Mouse (Mus musculus) forebrain, postnatal 0 days (tissue): Measurements from ENCODE around the gene BC005537. TPM values are rescaled to one million over a fixed set of nuclear protein-coding genes. Genes with fewer than 3 reads are reported as not detected.
A peak's percentile ranks its signal among the peaks of the same experiment; 100 is the strongest.

ENCODE experiments used
- ATAC-seq: fragments of 200-750 bp; cut with Nextera tagmentation; 2 replicates; pipeline ENCODE4 v1.8.0; 2017; ENCODE audit warnings: mild to moderate bottlenecking, moderate library complexity
- DNase-seq: peaks from one replicate; pipeline ENCODE4 v3.0.0-alpha.2; 2015
- H3K27ac ChIP-seq: fragments of 300-500 bp; sonication (generic); 2 replicates; pipeline ENCODE4 v1.5.1; 2014; ENCODE audit warnings: low read depth, mild to moderate bottlenecking, antibody characterized with exemption, low read length, moderate library complexity, mixed read lengths
- H3K27me3 ChIP-seq: fragments of 300-500 bp; sonication (generic); 2 replicates; pipeline ENCODE4 v1.6.1; 2014; ENCODE audit warnings: mild to moderate bottlenecking, low read length, mixed read lengths; ENCODE audit not compliant: insufficient read depth
- H3K36me3 ChIP-seq: fragments of 300-500 bp; sonication (generic); 2 replicates; pipeline ENCODE4 v1.6.1; 2014; ENCODE audit warnings: mild to moderate bottlenecking, moderate library complexity; ENCODE audit not compliant: insufficient read depth
- H3K4me1 ChIP-seq: fragments of 300-500 bp; sonication (generic); 2 replicates; pipeline ENCODE4 v1.6.1; 2014; ENCODE audit warnings: antibody characterized with exemption; ENCODE audit not compliant: insufficient read depth
- H3K4me2 ChIP-seq: fragments of 300-500 bp; sonication (generic); 2 replicates; pipeline ENCODE4 v1.6.1; 2014; ENCODE audit warnings: low read depth, mild to moderate bottlenecking, moderate library complexity
- H3K4me3 ChIP-seq: fragments of 300-500 bp; sonication (generic); 2 replicates; pipeline ENCODE4 v1.5.1; 2014; ENCODE audit warnings: low read depth, low read length, mixed read lengths
- H3K9ac ChIP-seq: fragments of 300-500 bp; sonication (generic); 2 replicates; pipeline ENCODE4 v1.6.1; 2014; ENCODE audit warnings: mild to moderate bottlenecking
- H3K9me3 ChIP-seq: fragments of 300-500 bp; sonication (generic); 2 replicates; pipeline ENCODE4 v1.6.1; 2016; ENCODE audit warnings: low read length
- CTCF ChIP-seq: sonication (generic); IDR thresholded peaks from 2 replicates; pipeline ENCODE4 v1.5.1; 2016; ENCODE audit warnings: antibody characterized with exemption, control low read depth, low read depth
- WGBS: fragments of 180-500 bp; shearing (Covaris S2); extraction: QIAGEN DNeasy Blood & Tissue Kit; methylation state at CpG from one replicate; pipeline ENCODE4 v1.1.7; 2014; 5-methylcytosine and 5-hydroxymethylcytosine counted together
- polyA plus RNA-seq: library from polyadenylated mRNA; unstranded; fragments of >200 nt; fragmentation: Nextera tagmentation; extraction: Ambion mirVana; gene quantifications from 2 replicates; pipeline ENCODE4 v1.2.1, GENCODE M21; 2015
- total RNA-seq: library from RNA; depleted of rRNA; stranded (reverse); fragments of >200 nt; gene quantifications from 2 replicates; pipeline ENCODE4 v1.2.3, GENCODE M21; 2014

Gene BC005537
- total and polyA plus RNA-seq, 2 experiments from 2014 or later, result 16.9 to 68.4 TPM

DNA sequence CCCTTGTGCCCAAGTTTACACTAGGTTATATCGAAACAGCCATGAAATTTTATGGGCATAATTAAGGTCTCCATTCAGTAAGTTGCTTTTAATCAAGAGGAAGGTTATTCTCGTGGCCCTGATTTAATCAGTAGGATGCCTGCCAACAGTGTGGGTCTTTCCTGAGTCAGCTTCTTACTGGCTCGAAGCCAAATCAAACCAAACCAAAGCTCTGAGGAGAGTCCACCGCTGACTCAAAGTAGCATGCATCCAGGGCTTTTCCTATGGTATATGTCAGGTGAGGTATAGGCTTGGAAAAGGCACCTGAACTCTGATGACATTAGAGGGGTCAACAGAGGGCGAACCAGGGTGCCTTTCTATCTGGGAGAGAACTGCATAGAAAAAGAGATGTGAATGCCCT, 19.5 kb upstream of the BC005537 start:
- 48% methylated on average over 5 of the region's 5 CpGs for WGBS

DNA sequence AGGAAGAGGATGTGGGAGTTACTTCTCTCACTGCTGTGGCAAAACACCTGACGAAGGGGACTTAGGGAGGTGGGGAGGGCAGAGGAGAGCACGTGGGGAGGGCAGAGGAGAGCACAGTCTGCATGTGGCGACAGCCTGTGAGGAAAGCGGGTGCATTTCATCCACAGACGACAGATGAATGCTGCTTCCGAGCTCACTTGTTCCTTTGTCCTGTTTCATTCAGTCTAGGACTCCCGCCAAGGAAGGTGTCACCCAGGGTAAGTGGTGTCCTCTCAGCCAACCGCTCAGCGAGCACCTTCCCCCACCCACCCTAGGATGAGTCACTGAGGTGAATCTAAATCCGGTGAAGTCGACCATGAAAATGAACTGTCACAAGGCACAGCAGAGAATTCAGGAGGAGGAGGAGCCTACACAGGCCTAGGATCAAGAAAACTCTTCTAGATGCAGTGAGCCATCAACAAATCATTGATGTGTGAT, 15.4 kb upstream of the BC005537 start:
- H3K4me3 ChIP-seq, result no peak overlapping the region
- no peak overlapping the region for H3K27ac ChIP-seq
- H3K4me2 ChIP-seq, result no peak overlapping the region
- no peak for TF ChIP-seq CTCF
- 40% methylated on average over 11 of the region's 11 CpGs for WGBS
- H3K9me3 ChIP-seq, result no peaks in the 10 kb centered on the region
- no peaks in the 10 kb centered on the region for H3K36me3 ChIP-seq
- H3K4me1 ChIP-seq, result no peaks in the 10 kb centered on the region
- DNase-seq (no peak), ATAC-seq (0 out of 2 replicates have a peak, but pooled peaks have one; percentile 23)
- no peaks in the 10 kb centered on the region for H3K27me3 ChIP-seq
- H3K9ac ChIP-seq, result no peak overlapping the region

More for the DNA sequence above, 19.5 kb upstream of the BC005537 start:
- Histone ChIP-seq H3K4me2 (no peak overlapping the region), H3K27me3 (no peaks in the 10 kb centered on the region), H3K4me1 (no peaks in the 10 kb centered on the region), H3K27ac (no peak overlapping the region), H3K9me3 (no peaks in the 10 kb centered on the region), H3K36me3 (no peaks in the 10 kb centered on the region), H3K4me3 (no peak overlapping the region), H3K9ac (no peak overlapping the region)
- ATAC-seq (no peak), DNase-seq (no peak)
- TF ChIP-seq CTCF, result no peak

DNA sequence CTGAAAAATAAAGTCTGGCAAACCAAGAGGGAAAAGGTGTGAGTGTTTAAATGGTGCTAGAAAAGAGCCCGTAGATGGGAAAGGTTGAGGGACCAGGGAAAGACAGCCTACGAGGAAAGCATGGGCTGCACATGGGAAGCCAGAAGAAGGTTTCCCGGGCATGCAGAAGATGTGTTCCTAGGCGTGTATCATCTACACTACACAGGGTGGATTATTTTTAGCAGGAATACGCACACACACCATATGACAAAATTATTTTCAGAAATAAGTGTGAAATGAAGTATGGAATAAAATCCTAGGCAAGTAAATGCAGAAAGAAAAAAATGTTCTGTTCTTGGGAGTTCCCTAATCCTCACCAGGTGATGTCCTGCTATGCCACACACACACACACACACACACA, 14.0 kb upstream of the BC005537 start:
- 79% methylated on average over 5 of the region's 5 CpGs for WGBS
- Histone ChIP-seq H3K9me3 (no peaks in the 10 kb centered on the region), H3K4me2 (no peak overlapping the region), H3K4me3 (no peak overlapping the region), H3K27me3 (no peaks in the 10 kb centered on the region), H3K9ac (no peak overlapping the region), H3K36me3 (no peaks in the 10 kb centered on the region), H3K4me1 (no peaks in the 10 kb centered on the region), H3K27ac (no peak overlapping the region)
- ATAC-seq (no peak), DNase-seq (peak; percentile 14)
- TF ChIP-seq CTCF, result no peak

DNA sequence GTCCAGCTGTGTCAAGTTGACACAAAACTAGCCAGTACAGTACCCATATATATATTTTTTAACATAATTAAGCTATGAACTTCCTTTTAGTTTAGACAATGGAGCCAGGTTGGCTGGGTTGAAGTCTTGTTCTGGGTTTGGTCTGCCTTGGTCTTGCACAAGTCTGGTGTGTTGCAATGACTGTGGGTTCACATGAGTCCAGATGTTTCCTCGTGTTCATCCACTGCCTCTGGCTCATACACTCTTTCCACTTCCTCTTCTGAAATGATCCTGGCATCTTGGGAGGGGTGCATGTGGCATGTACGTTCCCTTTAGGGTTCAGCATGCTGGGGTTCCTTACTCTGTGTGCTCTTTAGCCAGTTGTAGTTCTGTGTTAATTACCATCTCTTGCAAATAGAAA, 10.1 kb upstream of the BC005537 start:
- TF ChIP-seq CTCF, result no peak
- no peak for DNase-seq
- Histone ChIP-seq H3K4me3 (no peak overlapping the region), H3K9me3 (no peaks in the 10 kb centered on the region), H3K36me3 (no peaks in the 10 kb centered on the region), H3K4me2 (no peak overlapping the region), H3K27me3 (no peaks in the 10 kb centered on the region), H3K4me1 (no peaks in the 10 kb centered on the region), H3K27ac (no peak overlapping the region), H3K9ac (no peak overlapping the region)
- no peak for ATAC-seq
- WGBS, result 77% methylated on average over 2 of the region's 2 CpGs

DNA sequence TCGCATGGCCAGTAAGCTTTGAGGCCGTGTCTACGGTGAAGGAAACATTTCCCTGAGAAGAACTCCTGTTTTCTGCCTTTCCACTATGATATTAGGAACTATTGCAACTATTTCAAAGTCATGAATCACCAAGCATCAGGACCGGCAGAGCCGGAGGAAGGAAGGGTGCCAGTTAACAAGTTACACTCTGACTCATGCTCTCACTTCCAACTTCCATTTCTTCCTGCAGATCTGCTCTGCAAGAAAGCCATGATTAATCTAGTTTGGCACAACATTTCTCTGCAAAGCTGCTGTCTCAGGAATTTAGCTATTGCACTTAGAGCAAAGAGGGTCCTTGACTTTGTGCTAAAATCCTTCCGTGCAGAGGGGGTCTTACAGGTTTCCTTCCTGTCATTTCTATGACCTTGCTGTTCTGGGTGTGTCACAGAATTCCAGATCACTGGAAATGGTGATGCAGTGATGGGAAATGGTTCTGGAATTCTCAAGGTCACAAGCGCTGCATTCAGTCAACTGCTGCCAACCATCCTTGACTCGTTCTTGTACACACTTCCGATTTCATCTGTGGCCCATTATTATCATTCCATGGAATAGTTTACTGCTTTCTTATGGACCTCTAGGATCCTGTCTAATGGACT, 8.9 kb upstream of the BC005537 start:
- ATAC-seq (no peak), DNase-seq (no peak)
- no peaks in the 10 kb centered on the region for H3K9me3 ChIP-seq
- no peaks in the 10 kb centered on the region for H3K36me3 ChIP-seq
- H3K4me1 ChIP-seq, result no peaks in the 10 kb centered on the region
- H3K4me2 ChIP-seq, result no peak overlapping the region
- no peak for TF ChIP-seq CTCF
- 85% methylated on average over 9 of the region's 9 CpGs for WGBS
- no peak overlapping the region for H3K9ac ChIP-seq
- H3K4me3 ChIP-seq, result no peak overlapping the region
- H3K27ac ChIP-seq, result no peak overlapping the region
- H3K27me3 ChIP-seq, result no peaks in the 10 kb centered on the region

DNA sequence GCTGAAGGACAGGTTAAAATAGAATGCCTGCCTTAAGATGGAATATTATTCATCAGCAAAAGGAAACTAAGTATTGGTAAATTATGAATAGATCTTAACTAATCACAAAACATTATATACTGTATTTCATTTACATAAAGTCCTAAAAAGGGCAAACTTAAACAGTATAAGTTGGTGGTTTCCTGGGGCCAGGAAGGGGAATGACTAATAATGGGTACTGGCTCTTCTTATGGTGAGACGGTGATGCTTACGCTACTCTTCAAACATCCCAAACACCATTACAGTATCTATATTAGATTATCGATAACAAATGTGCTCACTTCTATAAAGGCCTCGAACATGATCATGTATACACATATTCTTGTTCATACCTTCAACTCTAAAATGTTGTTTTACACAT, 2.8 kb upstream of the BC005537 start:
- no peaks in the 10 kb centered on the region for H3K9me3 ChIP-seq
- no peaks in the 10 kb centered on the region for H3K36me3 ChIP-seq
- H3K27ac ChIP-seq, result no peak overlapping the region
- H3K4me3 ChIP-seq, result no peak overlapping the region
- TF ChIP-seq CTCF, result no peak
- no peak overlapping the region for H3K9ac ChIP-seq
- no peaks in the 10 kb centered on the region for H3K27me3 ChIP-seq
- WGBS, result 98% methylated on average over 4 of the region's 4 CpGs
- ATAC-seq, result no peak
- peaks cover 8% of the 10 kb centered on the region; the same call in 1 of the 2 replicates for H3K4me1 ChIP-seq
- DNase-seq, result no peak
- no peak overlapping the region for H3K4me2 ChIP-seq

DNA sequence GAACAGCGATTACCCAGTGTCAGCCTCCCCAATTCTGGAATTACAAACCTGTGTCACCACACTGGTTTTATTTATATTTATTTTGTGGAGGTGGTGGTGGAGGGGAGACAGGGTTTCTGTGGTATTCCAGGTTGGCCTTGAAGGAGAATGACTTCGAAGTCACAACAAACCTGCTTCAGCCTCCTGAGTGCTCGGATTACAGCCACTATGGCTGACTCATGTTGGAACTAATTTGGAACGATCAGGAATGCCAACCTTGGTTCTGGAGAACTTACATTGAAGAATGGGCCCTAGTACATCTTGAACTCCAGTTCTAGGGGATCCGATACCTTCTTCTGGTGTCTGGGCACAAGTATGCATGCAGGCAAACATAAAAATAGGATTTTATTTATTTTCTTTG, 2.1 kb upstream of the BC005537 start:
- H3K27me3 ChIP-seq, result no peaks in the 10 kb centered on the region
- WGBS, result 79% methylated on average over 5 of the region's 5 CpGs
- no peak overlapping the region for H3K27ac ChIP-seq
- peaks cover 13% of the 10 kb centered on the region for H3K4me1 ChIP-seq
- no peaks in the 10 kb centered on the region for H3K9me3 ChIP-seq
- H3K4me3 ChIP-seq, result peak overlapping the region; percentile 68
- H3K4me2 ChIP-seq, result peak overlapping the region; percentile 68
- DNase-seq, result no peak
- ATAC-seq, result no peak
- peak overlapping the region; percentile 87; the same call in 1 of the 2 replicates for H3K9ac ChIP-seq
- no peaks in the 10 kb centered on the region for H3K36me3 ChIP-seq
- TF ChIP-seq CTCF, result no peak
